Mouse (Mus musculus): ENCODE data around the gene Aicda. TPM values are rescaled to one million over a fixed set of nuclear protein-coding genes. Genes with fewer than 3 reads are reported as not detected.
A peak's percentile ranks its signal among the peaks of the same experiment; 100 is the strongest.
"Not testable (repeated sequence)": the region's sequence is repeated elsewhere in the genome, so short reads cannot be mapped to it uniquely, and the experiment has no call there.

The Aicda gene
- total RNA-seq (2021), result not detected
- long read RNA-seq, experiment 1, result 0 reads
- long read RNA-seq, experiment 2, result 0 reads

- H3K27ac ChIP-seq, result no peak within 1 kb of the TSS
- intact Hi-C loops (cut with DNase I), result no loop called here
- H3K4me3 ChIP-seq, result no peak within 1 kb of the TSS
- no peak for DNase-seq (ENCODE audit: extremely low spot score in 1 of 2, low spot score in 2 of 2)
- TF ChIP-seq CTCF (IDR thresholded peaks at IDR 0.05), result no peak
Measured at GRCm38 (mm10) chr6:122553606-122554005, at the start of gene Aicda. Gene Aicda (plus strand): TSS chr6:122553801.

- no peak overlapping the region for H3K27ac ChIP-seq
- intact Hi-C loops (cut with DNase I), result no loop called here
- DNase-seq (ENCODE audit: extremely low spot score in 1 of 2, low spot score in 2 of 2), result no peak
- TF ChIP-seq CTCF (IDR thresholded peaks at IDR 0.05), result no peak
- no peak overlapping the region for H3K4me3 ChIP-seq
Measured at GRCm38 (mm10) chr6:122505041-122505440, 48.6 kb upstream of the Aicda start.

- Histone ChIP-seq H3K27ac (no peak within 1 kb of the TSS), H3K4me3 (no peak within 1 kb of the TSS)
- no peak for DNase-seq (ENCODE audit: extremely low spot score in 1 of 2, low spot score in 2 of 2)
- intact Hi-C loops (cut with DNase I), result no loop called here
- TF ChIP-seq CTCF (IDR thresholded peaks at IDR 0.05), result no peak
Measured at GRCm38 (mm10) chr6:122505545-122505944, 48.1 kb upstream of the Aicda start, which contains the start of gene Mfap5. Gene Mfap5 (plus strand): TSS chr6:122505845.

DNA sequence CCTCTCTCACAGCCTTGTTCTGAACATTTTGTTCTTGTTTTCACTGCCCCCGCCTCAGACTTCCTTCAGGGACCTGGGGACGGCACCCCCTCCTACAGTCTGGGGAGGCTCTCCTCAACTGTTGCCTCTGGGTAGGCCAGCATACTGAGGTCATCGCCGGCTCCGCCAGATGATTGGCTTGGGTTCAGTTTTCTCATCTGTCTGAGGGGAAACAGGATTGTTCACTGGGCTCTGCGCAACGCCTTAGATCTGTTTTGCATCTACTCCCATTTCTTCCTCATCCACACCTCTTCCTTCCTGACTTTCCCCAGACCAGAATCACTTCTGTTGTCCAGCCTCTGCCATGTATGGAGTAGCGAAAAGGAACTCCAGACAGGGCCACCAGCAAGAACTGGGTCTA lies 45.1 kb upstream of the Aicda start:
- intact Hi-C loops (cut with DNase I), result no loop called here
- no peak for TF ChIP-seq CTCF (IDR thresholded peaks at IDR 0.05)
- no peak for DNase-seq (ENCODE audit: extremely low spot score in 1 of 2, low spot score in 2 of 2)
- Histone ChIP-seq H3K27ac (no peak overlapping the region), H3K4me3 (no peak overlapping the region)

DNA sequence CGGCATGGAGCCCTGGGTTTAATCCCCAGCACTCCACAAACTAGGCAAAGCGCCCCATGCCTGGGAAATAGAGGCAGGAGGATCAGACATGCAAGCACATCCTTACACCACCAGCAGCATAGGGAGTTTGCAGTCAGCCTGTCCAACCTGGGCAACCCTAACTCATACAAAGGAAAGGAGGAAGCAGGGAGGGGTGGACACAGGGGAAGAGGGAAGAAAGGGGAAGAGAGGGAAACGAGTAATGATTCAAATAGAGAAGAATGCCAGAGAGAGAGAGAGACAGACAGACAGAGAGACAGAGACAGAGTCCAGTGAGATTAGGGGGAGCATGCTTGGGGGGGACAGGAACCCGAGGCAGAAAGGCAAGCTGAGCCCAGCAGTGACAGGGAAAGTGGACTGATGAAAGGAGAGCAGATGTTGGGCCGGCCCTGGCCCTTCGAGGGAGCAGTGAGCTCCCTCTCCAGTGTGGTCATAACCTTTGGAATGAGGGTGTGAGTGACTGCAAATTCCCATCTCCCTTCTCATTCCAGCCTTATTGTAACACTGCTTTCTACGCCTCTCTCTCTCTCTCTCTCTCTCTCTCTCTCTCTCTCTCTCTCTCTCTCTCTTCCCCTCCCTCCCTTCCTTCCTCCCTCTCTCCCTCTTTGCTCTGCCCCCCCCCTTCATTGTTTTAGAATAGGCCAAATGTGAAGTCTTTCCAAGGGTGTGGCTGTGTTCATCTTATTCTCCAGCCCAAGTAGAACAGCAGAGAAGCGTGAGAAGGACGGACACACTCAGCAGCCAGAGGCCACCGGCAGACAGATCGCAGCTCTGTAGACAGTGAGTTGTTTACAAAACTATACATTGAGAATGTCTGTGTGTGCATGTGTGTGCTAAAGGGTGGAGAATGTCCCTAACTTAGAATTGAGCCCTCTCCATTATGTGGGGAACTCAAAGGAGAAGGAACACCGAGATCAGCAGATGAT lies 40.4 kb upstream of the Aicda start:
- no peak for DNase-seq (ENCODE audit: extremely low spot score in 1 of 2, low spot score in 2 of 2)
- TF ChIP-seq CTCF (IDR thresholded peaks at IDR 0.05), result no peak
- intact Hi-C loops (cut with DNase I), result no loop called here
- no peak overlapping the region for H3K4me3 ChIP-seq
- H3K27ac ChIP-seq, result no peak overlapping the region

GRCm38 (mm10) chr6:122514312-122514711 lies 39.3 kb upstream of the Aicda start:
- intact Hi-C loops (cut with DNase I), result no loop called here
- DNase-seq (ENCODE audit: extremely low spot score in 1 of 2, low spot score in 2 of 2), result no peak
- Histone ChIP-seq H3K4me3 (no peak overlapping the region), H3K27ac (no peak overlapping the region)
- TF ChIP-seq CTCF (IDR thresholded peaks at IDR 0.05), result no peak

DNA sequence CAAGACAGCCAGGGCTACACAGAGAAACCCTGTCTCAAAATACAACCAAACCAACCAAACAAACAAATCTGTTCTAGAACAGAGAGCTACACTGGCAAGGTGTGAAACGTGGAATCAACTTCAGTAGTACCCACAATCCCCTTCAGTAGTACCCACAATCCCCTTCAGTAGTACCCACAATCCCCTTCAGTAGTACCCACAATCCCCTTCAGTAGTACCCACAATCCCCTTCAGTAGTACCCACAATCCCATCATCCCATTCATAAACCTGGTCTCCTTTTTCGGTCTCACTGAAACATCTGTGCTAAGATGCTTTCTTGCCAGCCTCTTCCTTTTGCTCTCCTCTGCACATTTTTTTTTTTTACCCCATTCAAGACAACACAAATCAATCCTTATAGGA lies 37.8 kb upstream of the Aicda start:
- H3K4me3 ChIP-seq; DNase-seq (ENCODE audit: extremely low spot score in 1 of 2, low spot score in 2 of 2); intact Hi-C loops (cut with DNase I); H3K27ac ChIP-seq: not testable (repeated sequence)

DNA sequence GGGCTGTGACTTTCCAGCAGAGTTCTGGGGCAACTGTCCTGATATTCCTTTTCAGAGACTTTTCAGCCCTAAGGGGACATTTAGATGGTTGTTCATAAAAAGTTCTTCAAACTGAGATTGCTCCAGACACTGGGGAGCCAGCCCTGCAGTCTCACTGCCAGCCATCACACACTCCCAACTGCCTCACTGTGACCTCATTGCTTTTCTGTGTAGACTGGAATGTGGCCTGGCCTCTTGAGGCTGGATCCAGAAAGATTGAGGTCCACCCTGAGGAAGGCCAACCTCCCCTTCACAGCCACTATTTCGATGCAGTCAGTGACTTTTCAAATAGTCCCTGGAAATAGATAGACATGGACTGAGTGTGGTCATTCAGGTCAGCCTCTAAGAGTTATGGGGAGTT lies 35.9 kb upstream of the Aicda start:
- intact Hi-C loops (cut with DNase I), result no loop called here
- Histone ChIP-seq H3K27ac (no peak overlapping the region), H3K4me3 (no peak overlapping the region)
- no peak for DNase-seq (ENCODE audit: extremely low spot score in 1 of 2, low spot score in 2 of 2)
- TF ChIP-seq CTCF (IDR thresholded peaks at IDR 0.05), result no peak

GRCm38 (mm10) chr6:122519384-122519783 lies 34.2 kb upstream of the Aicda start:
- peak; percentile 92 for TF ChIP-seq CTCF (IDR thresholded peaks at IDR 0.05)
- H3K27ac ChIP-seq, result no peak overlapping the region
- no peak for DNase-seq (ENCODE audit: extremely low spot score in 1 of 2, low spot score in 2 of 2)
- intact Hi-C loops (cut with DNase I), result loop anchor here (1.0 kb wide), 2 partner anchors 24 to 117 kb away; no protein-coding TSS in a partner anchor
- H3K4me3 ChIP-seq, result no peak overlapping the region

DNA sequence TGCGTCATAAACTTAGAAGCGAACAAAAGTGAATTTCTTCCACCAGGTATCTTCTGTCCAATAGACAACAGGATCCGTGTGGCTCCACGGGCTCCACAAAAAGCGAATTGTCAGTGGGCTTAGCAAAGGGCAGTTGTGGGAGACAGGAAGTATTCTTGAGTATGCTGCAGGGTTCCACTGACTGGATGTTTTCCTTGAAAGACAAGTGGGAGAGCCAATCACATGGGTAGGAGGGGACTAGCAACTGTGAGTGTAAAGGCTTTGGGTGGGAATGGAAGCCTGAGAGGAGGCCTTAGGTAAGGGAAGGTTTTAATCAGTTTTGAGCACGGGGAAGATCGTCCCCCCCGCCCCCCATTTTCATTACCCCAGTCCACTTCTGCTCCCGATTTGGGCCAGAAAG lies 31.0 kb upstream of the Aicda start:
- H3K27ac ChIP-seq, result no peak overlapping the region
- no peak for TF ChIP-seq CTCF (IDR thresholded peaks at IDR 0.05)
- H3K4me3 ChIP-seq, result no peak overlapping the region
- DNase-seq (ENCODE audit: extremely low spot score in 1 of 2, low spot score in 2 of 2), result no peak
- intact Hi-C loops (cut with DNase I), result no loop called here

GRCm38 (mm10) chr6:122523289-122523688 lies 30.3 kb upstream of the Aicda start:
- Histone ChIP-seq H3K27ac (no peak overlapping the region), H3K4me3 (no peak overlapping the region)
- intact Hi-C loops (cut with DNase I), result no loop called here
- no peak for DNase-seq (ENCODE audit: extremely low spot score in 1 of 2, low spot score in 2 of 2)
- TF ChIP-seq CTCF (IDR thresholded peaks at IDR 0.05), result no peak; the same call in 1 of the 2 replicates

DNA sequence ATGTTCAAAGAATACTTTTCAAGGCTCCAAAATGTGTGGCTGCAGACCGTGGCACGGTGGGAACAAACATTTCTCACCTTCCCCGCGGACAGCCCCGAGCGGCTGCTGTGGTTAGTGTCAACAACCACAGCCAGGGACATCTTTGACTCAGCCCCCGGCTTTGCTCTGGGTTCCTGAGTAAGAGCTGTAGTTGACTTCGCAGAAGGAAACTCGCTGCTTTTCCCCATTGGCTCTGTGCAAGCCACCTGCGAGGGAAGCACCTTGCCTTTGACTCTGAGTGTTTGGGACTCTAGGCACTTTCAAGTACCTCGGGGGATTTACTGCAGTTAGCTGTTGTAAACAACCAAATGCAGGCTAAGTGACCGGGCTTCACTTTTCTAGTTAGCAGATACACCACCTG lies 26.0 kb upstream of the Aicda start:
- DNase-seq (ENCODE audit: extremely low spot score in 1 of 2, low spot score in 2 of 2), result no peak
- no peak for TF ChIP-seq CTCF (IDR thresholded peaks at IDR 0.05)
- no peak overlapping the region for H3K4me3 ChIP-seq
- intact Hi-C loops (cut with DNase I), result no loop called here
- H3K27ac ChIP-seq, result no peak overlapping the region

DNA sequence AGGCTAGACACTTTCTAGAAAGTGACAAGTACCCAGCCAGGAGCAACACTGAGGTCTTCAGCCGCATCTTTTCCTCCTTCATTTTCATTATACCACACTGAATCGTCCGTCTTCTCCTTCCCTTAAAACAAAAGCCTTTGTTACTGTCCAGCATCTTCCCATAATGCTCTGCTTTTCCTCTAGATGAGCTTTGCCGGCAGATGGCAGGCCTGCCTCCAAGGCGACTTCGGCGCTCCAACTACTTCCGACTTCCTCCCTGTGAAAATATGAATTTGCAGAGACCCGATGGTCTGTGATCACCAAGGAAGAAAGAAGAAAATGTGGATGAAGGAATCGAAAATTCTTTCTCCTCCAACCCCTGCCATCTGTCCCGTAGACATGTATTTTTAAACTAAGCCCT lies 25.5 kb upstream of the Aicda start:
- intact Hi-C loops (cut with DNase I), result no loop called here
- DNase-seq (ENCODE audit: extremely low spot score in 1 of 2, low spot score in 2 of 2), result no peak
- peak; percentile 20 for TF ChIP-seq CTCF (IDR thresholded peaks at IDR 0.05)
- no peak overlapping the region for H3K4me3 ChIP-seq
- no peak overlapping the region for H3K27ac ChIP-seq
